Comparison of ENCODE assay signal across 4 mouse cellular contexts in the genomic region with DNA sequence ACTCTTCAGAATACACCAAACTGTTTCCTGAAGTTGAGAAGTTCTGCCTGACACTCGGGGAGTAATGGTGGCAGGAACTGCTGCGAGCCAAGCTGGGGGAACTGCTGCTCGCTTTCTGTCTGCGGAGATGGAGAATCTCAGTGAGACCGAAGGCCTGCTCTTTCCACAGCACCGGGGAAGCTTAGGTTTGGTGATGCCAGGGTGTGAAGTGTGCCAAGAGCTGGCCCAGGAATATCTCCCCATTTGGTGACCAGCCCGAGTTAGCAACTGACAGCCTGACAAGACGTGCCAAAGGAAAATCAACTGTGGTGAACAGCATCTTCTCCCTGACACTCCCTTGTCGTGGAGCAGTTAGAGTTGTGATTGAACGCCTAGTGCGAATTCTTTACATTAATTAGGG. TPM values are rescaled to one million over a fixed set of nuclear protein-coding genes. Genes with fewer than 3 reads are reported as not detected.
"Had no signal": no experiment of that assay in that cellular context is flagged by ENCODE, and none has a peak within 500 bp of the region (broad histone marks: within the 10 kb centered on the region; RNA-seq: fewer than 3 reads in every experiment).

No protein-coding gene starts in this region.

- DNase-seq: kidney, postnatal 14 days; lung, postnatal 14 days had no signal

RNA-seq across cellular contexts. Expression of a gene that starts 34.2 kb away (rescaled TPM):
- total RNA-seq: monocyte, adult 5-6 weeks had no signal

RNA-seq across cellular contexts. Expression of a gene that starts 48.2 kb away (rescaled TPM):
- total RNA-seq: neutrophil, adult 5-6 weeks had no signal

RNA-seq across cellular contexts. Expression of a gene that starts 51.3 kb away (rescaled TPM):
- total RNA-seq: monocyte, adult 5-6 weeks; neutrophil, adult 5-6 weeks had no signal
